Mouse (Mus musculus): ENCODE data around the gene Igtp. TPM values are rescaled to one million over a fixed set of nuclear protein-coding genes. Genes with fewer than 3 reads are reported as not detected.
"Not testable (repeated sequence)": the region's sequence is repeated elsewhere in the genome, so short reads cannot be mapped to it uniquely, and the experiment has no call there.

The Igtp gene
- polyA plus RNA-seq, 1 experiment from 2014 or later, result 5.5 TPM

DNA sequence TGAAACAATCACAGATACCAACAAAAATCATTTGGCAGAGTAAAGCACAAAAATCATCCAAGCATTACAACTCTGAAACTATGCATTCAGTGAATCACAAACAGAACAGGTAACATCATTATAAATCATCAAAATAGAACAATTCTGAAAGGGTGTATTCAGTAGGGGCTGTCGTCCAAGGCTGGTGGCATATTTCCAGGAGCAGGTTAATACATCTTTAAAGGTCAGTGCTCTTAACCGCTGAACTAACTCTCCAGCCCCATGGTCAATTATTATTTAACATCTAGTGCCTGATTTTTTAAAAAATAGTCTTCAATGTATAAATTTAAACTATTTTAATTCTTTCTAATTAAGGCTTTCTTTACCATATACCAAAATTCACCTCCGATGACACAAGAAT is 35.2 kb downstream of the Igtp start:
- H3K27ac ChIP-seq (ENCODE audit: low read depth, low read length); H3K27me3 ChIP-seq (replicated peaks; ENCODE audit: control insufficient read depth, insufficient read depth, low read length); H3K4me1 ChIP-seq (replicated peaks; ENCODE audit: control insufficient read depth, insufficient read depth, low read length); H3K4me3 ChIP-seq (ENCODE audit: low read depth, low read length); ATAC-seq (replicated peaks; ENCODE audit: low FRiP score); H3K4me2 ChIP-seq; H3K36me3 ChIP-seq (ENCODE audit: control insufficient read depth, insufficient read depth, low read length); DNase-seq (ENCODE audit: low spot score); H3K9me3 ChIP-seq (ENCODE audit: control insufficient read depth, low read length); H3K9ac ChIP-seq (ENCODE audit: low read depth, low read length): not testable (repeated sequence)
- 79% methylated on average over 3 of the region's 3 CpGs for WGBS

DNA sequence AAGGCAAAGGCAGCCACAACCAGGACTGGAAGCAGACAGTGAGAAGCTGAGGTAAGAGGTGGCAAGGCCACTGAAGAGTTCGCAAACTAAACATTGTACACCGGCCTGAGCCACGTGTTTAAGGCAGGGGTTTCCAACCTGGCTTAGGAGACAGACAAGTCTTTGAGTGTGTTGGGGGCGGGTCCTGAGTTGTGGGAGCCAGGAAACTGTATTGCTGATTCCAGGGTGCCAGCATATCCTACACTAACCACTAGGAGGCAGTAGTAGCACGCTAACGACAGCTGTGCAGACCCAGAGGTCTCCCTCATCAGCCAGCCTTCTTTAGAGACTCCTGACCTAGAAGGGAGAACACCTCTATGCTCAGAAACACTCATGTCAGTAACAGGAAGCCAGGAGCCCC is 35.8 kb downstream of the Igtp start:
- DNase-seq (ENCODE audit: low spot score), result peak; percentile 40

DNA sequence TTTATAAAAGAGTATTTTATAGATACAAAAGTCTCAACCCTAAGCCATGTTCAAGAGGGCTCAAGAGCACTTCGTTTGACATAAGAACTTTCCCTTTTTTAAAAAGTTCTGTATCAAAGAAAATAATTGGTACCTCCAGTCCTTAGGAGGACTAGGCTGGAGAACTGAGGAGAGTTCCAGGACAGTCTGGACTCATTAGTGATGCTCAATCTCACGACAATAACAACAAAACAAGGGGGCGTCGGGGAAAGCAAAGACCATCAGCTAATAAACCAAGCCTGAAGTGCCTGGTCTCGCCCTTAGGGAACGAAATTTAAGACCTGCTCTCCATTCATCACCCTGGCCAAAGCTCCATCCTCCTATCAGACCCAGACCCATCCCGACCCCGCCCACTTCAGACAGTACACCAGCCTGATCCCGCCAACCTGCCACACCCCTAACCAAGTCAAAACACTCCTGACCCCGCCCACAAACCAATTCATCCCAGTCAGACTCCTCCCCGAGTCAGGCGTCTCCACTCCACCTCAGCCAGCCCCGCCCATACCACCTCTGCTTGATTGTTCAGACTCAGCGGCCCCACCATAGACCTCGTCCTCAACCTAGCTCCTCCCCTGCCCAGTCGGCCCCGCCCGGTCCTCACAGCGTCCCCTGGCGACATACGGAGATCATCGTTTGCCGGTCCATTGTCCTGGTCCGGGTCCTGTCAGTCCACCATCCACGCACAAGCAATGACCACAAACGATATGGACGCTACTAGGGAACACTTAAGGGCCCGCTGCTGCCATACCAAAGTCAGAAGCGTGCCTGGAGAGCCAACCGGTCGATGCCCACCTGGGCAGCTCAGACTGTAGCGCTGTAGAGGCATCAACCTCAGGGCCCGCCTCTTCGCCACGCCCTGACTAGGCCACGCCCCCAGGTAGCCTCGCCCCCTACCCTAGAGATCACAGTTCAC is 39.8 kb downstream of the Igtp start:
- H3K9ac ChIP-seq (ENCODE audit: low read depth, low read length), result no peak overlapping the region
- no peaks in the 10 kb centered on the region for H3K36me3 ChIP-seq (ENCODE audit: control insufficient read depth, insufficient read depth, low read length)
- peak; percentile 91 for ATAC-seq (replicated peaks; ENCODE audit: low FRiP score)
- peak overlapping the region; percentile 68 for H3K4me2 ChIP-seq
- no peaks in the 10 kb centered on the region for H3K9me3 ChIP-seq (ENCODE audit: control insufficient read depth, low read length)
- no peak overlapping the region for H3K27ac ChIP-seq (ENCODE audit: low read depth, low read length)
- peak; percentile 71 for DNase-seq (ENCODE audit: low spot score)
- H3K27me3 ChIP-seq (replicated peaks; ENCODE audit: control insufficient read depth, insufficient read depth, low read length), result no peaks in the 10 kb centered on the region
- peaks cover 5% of the 10 kb centered on the region for H3K4me1 ChIP-seq (replicated peaks; ENCODE audit: control insufficient read depth, insufficient read depth, low read length)
- 3% methylated on average over 37 of the region's 37 CpGs for WGBS
- H3K4me3 ChIP-seq (ENCODE audit: low read depth, low read length), result peak overlapping the region; percentile 39

More for the DNA sequence above, 35.8 kb downstream of the Igtp start:
- H3K4me2 ChIP-seq, result no peak overlapping the region
- no peak overlapping the region for H3K27ac ChIP-seq (ENCODE audit: low read depth, low read length)
- H3K4me3 ChIP-seq (ENCODE audit: low read depth, low read length), result no peak overlapping the region
- ATAC-seq (replicated peaks; ENCODE audit: low FRiP score), result peak; percentile 25; the same call in 1 of the 2 replicates
- H3K9ac ChIP-seq (ENCODE audit: low read depth, low read length), result no peak overlapping the region
- H3K4me1 ChIP-seq (replicated peaks; ENCODE audit: control insufficient read depth, insufficient read depth, low read length), result peaks cover 5% of the 10 kb centered on the region
- 14% methylated on average over 6 of the region's 6 CpGs for WGBS
- no peaks in the 10 kb centered on the region for H3K9me3 ChIP-seq (ENCODE audit: control insufficient read depth, low read length)
- peaks cover 6% of the 10 kb centered on the region; the same call in 1 of the 2 replicates for H3K27me3 ChIP-seq (replicated peaks; ENCODE audit: control insufficient read depth, insufficient read depth, low read length)
- no peaks in the 10 kb centered on the region for H3K36me3 ChIP-seq (ENCODE audit: control insufficient read depth, insufficient read depth, low read length)

DNA sequence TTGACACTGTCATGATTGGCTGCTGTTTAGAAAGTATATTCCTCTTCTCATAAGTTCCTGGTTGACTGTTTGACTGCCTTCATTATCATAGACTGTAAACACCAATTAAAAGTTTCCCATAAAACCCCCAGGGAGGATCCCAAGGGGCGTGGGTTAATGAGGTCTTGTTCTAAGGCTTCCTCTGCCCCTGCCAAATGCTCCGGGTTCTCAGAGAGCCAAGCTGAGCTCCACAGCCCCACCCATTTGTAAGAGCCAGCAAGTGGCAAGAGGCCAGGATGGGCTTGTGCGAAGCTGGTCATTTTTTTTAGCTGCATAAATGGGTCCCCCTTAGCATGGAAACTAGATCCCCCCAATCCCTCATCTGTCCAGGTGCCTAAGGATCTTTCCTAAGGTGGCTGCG is 47.9 kb downstream of the Igtp start:
- H3K4me2 ChIP-seq, result no peak overlapping the region
- H3K9me3 ChIP-seq (ENCODE audit: control insufficient read depth, low read length), result no peaks in the 10 kb centered on the region
- no peak overlapping the region for H3K9ac ChIP-seq (ENCODE audit: low read depth, low read length)
- 54% methylated on average over 4 of the region's 4 CpGs for WGBS
- H3K27me3 ChIP-seq (replicated peaks; ENCODE audit: control insufficient read depth, insufficient read depth, low read length), result no peaks in the 10 kb centered on the region
- no peak for DNase-seq (ENCODE audit: low spot score)
- H3K27ac ChIP-seq (ENCODE audit: low read depth, low read length), result no peak overlapping the region
- no peaks in the 10 kb centered on the region for H3K4me1 ChIP-seq (replicated peaks; ENCODE audit: control insufficient read depth, insufficient read depth, low read length)
- H3K4me3 ChIP-seq (ENCODE audit: low read depth, low read length), result no peak overlapping the region
- ATAC-seq (replicated peaks; ENCODE audit: low FRiP score), result no peak
- H3K36me3 ChIP-seq (ENCODE audit: control insufficient read depth, insufficient read depth, low read length), result no peaks in the 10 kb centered on the region

DNA sequence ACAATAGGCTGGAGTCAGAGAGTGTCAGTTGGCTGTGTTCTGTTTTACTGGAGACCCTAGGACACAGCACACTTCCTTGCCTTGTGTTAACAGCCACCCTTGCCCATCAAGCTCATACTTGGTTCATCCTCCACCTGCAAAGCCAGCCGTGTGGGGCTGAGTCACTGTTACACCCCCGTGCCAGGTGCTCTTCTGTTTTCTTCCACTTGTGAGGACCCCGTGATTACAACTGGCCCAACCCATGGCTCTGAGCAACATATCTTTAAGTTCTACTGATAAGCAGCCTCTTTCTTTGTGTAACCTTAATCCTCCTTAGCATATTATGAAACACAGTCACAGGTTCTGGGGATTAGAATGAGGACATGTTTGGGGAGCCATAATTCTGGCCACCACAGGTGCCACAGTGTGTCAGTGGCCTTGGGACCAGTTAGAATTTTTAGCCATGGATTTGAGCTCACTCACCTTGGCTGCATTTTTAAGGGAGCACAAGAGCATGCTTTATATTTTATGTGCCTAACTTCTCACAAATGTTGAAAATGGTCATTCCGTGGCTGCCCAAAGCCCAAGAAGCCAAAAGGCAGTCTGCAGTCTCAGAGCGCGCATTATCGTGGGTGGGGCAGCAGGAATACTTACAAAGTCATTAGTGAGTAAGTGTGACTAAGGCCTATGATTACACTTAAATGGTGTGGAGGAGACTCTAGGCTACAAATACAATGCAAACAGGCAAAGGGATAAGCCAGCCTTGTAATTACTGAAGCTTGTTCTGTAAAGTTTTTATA is 50.0 kb downstream of the Igtp start:
- H3K27ac ChIP-seq (ENCODE audit: low read depth, low read length), result no peak overlapping the region
- H3K36me3 ChIP-seq (ENCODE audit: control insufficient read depth, insufficient read depth, low read length), result no peaks in the 10 kb centered on the region
- no peak overlapping the region for H3K4me3 ChIP-seq (ENCODE audit: low read depth, low read length)
- 78% methylated on average over 7 of the region's 7 CpGs for WGBS
- no peaks in the 10 kb centered on the region for H3K9me3 ChIP-seq (ENCODE audit: control insufficient read depth, low read length)
- no peaks in the 10 kb centered on the region for H3K4me1 ChIP-seq (replicated peaks; ENCODE audit: control insufficient read depth, insufficient read depth, low read length)
- no peak overlapping the region for H3K9ac ChIP-seq (ENCODE audit: low read depth, low read length)
- ATAC-seq (replicated peaks; ENCODE audit: low FRiP score) (no peak), DNase-seq (ENCODE audit: low spot score) (no peak)
- H3K4me2 ChIP-seq, result no peak overlapping the region
- H3K27me3 ChIP-seq (replicated peaks; ENCODE audit: control insufficient read depth, insufficient read depth, low read length), result no peaks in the 10 kb centered on the region

DNA sequence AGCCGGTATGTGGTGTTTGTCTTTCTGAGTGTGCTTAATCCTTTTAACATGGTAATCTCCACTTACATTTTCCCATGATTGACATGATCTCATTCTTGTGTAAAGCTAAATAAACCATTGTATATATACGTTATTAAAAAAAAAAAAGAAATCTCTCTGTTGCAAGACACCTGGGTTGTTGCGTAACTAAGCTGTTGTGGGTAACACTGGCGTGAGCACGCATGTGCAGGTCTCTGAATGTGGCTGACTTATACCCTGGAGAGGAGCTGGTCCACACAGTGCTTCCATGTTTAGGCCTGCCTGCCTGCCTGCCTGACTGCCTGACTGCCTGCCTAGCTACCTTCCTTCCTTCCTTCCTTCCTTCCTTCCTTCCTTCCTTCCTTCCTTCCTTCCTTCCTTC is 51.2 kb downstream of the Igtp start:
- no peaks in the 10 kb centered on the region for H3K9me3 ChIP-seq (ENCODE audit: control insufficient read depth, low read length)
- no peaks in the 10 kb centered on the region for H3K4me1 ChIP-seq (replicated peaks; ENCODE audit: control insufficient read depth, insufficient read depth, low read length)
- H3K36me3 ChIP-seq (ENCODE audit: control insufficient read depth, insufficient read depth, low read length), result no peaks in the 10 kb centered on the region
- 83% methylated on average over 5 of the region's 5 CpGs for WGBS
- DNase-seq (ENCODE audit: low spot score), result no peak
- H3K27me3 ChIP-seq (replicated peaks; ENCODE audit: control insufficient read depth, insufficient read depth, low read length), result no peaks in the 10 kb centered on the region
- no peak for ATAC-seq (replicated peaks; ENCODE audit: low FRiP score)
- no peak overlapping the region for H3K9ac ChIP-seq (ENCODE audit: low read depth, low read length)
- no peak overlapping the region for H3K4me3 ChIP-seq (ENCODE audit: low read depth, low read length)
- no peak overlapping the region for H3K27ac ChIP-seq (ENCODE audit: low read depth, low read length)
- H3K4me2 ChIP-seq, result no peak overlapping the region

DNA sequence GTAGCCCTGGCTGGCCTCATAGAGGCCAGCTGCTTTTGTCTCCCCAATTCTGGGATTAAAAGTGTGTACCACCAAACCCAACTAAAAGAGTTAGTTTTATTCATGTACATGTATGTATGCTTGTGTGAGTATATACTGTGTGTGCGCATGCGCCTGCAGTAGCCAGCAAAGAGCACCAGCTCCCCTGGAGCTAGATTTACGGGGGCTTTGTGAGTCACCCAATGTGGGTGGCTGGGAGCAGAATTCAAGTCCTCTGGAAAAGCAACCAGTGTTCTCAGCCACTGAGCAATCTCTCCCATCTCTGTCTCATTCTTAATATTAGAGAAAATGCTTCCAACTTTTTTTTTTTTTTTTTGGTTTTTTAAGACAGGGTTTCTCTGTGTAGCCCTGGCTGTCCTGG is 55.1 kb downstream of the Igtp start:
- H3K4me3 ChIP-seq (ENCODE audit: low read depth, low read length), result no peak overlapping the region
- no peak overlapping the region for H3K4me2 ChIP-seq
- no peak overlapping the region for H3K27ac ChIP-seq (ENCODE audit: low read depth, low read length)
- H3K27me3 ChIP-seq (replicated peaks; ENCODE audit: control insufficient read depth, insufficient read depth, low read length), result no peaks in the 10 kb centered on the region
- no peaks in the 10 kb centered on the region for H3K4me1 ChIP-seq (replicated peaks; ENCODE audit: control insufficient read depth, insufficient read depth, low read length)
- no peaks in the 10 kb centered on the region for H3K9me3 ChIP-seq (ENCODE audit: control insufficient read depth, low read length)
- no peak overlapping the region for H3K9ac ChIP-seq (ENCODE audit: low read depth, low read length)
- no peaks in the 10 kb centered on the region for H3K36me3 ChIP-seq (ENCODE audit: control insufficient read depth, insufficient read depth, low read length)
- WGBS, result 85% methylated on average over 3 of the region's 3 CpGs
- ATAC-seq (replicated peaks; ENCODE audit: low FRiP score), result no peak
- DNase-seq (ENCODE audit: low spot score), result no peak

Measured in liver, embryonic 11.5 days (tissue).